Mouse (Mus musculus): ENCODE measurements around the gene Vmn1r7. TPM values are rescaled to one million over a fixed set of nuclear protein-coding genes. Genes with fewer than 3 reads are reported as not detected.

Gene Vmn1r7
- not detected for total RNA-seq (2023)

DNA sequence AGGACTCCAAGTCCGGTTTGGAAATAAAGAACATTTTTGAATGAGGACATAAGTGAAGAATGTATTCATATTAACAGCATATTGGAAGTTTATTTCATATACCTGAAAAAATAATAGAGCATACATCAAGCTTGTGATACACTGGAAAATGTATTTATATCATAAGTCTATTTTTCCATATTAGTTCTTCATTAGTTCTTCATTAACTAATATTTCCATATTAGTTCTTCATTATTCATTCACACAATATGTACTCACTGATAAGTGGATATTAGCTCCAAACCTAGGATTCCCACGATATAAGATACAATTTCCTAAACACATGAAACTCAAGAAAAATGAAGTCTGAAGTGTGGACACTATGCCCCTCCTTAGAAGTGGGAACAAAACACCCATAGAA, at the start of gene Vmn1r7:
Gene Vmn1r7, minus strand, starts transcription at position 101 of the 400 bp plus-strand sequence.

DNA sequence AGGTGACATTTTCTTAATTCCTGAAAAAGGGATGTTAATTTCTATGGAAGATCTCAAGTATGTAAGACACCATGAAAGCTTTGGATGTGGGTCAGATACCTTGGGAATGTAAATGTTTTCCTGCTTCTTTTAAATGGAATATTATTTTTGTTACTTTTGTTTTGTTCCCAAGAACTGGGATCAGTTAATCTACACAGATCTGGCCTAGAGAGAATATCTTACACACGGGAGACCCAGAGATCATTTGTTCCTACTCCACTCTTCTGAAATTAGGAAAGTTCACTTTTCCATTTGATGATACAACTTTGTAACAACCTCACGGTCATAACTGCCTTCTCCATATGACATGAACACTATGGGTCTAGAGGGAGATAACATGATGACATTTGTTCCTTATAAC, 41.4 kb upstream of the Vmn1r7 start, which contains the start of gene Vmn1r9:
Gene Vmn1r9, plus strand, starts transcription at position 301 of the 400 bp plus-strand sequence.

DNA sequence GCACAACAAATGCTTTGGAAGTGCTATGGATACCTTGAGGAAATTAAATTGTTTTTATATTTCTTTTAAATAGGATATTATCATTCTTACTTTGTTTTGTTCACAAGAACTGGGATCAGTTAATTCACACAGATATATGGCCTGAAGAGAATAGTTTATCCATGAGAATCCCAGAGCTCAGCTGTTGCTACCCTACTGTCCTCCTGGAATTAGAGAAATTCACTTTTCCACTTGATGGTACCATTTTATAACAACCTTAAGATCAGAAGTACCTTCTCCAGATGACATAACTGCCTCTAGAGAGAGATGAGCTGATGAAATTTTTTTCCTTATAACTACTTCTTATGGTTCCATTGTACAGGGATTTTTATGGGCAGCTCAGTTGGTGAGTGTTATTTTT, 6.9 kb upstream of the Vmn1r7 start, which contains the start of gene Vmn1r8:
Gene Vmn1r8, plus strand, starts transcription at position 301 of the 400 bp plus-strand sequence.

DNA sequence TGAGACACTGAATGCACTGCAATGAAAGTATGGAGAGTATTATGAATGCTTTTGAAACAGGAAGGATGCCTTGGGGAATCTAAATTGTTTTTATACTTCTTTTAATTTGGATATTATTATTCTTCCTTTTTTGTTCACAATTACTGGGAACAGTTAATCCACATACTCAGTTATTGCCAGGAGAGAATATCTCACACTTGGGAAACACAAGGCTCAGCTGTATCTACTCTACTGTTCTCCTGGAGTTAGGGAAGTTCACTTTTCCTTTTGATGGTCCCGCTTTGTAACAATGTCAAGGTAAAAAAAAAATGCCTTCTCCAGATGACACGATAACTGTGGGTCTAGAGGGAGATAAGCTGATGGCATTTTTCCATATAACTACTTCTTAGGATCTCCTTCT, 28.2 kb downstream of the Vmn1r7 start, which contains the start of gene Vmn1r6:
Gene Vmn1r6, plus strand, starts transcription at position 301 of the 400 bp plus-strand sequence.

Other genes starting within 250 kb of the Vmn1r7 start
- 10 to 100 TPM; 48.3 to 49.5 TPM for gene Kbtbd2, start 227.5 kb downstream of the Vmn1r7 start, total RNA-seq (2023)
- gene Fkbp9, start 193.3 kb downstream of the Vmn1r7 start, total RNA-seq (2023) = 1 to 10 TPM; 4.7 to 5.1 TPM
- 10 to 100 TPM; 19.1 to 22.6 TPM for gene Nt5c3, start 101.4 kb downstream of the Vmn1r7 start, total RNA-seq (2023)
- not detected for gene Vmn1r4, start 101.3 kb downstream of the Vmn1r7 start, total RNA-seq (2023)
- gene Vmn1r5, start 55.1 kb downstream of the Vmn1r7 start, total RNA-seq (2023) = not detected
- gene Vmn1r6, start 28.1 kb downstream of the Vmn1r7 start, total RNA-seq (2023) = not detected
- gene Vmn1r8, start 7.0 kb upstream of the Vmn1r7 start, total RNA-seq (2023) = not detected
- gene Vmn1r9, start 41.5 kb upstream of the Vmn1r7 start, total RNA-seq (2023) = not detected
- gene Vmn1r10, start 84.1 kb upstream of the Vmn1r7 start, total RNA-seq (2023) = not detected
- gene Vmn1r11, start 108.1 kb upstream of the Vmn1r7 start, total RNA-seq (2023) = not detected
- under 1 TPM in 1 of 2 experiments, not detected in 1; 0.09 TPM for gene Vmn1r12, start 131.6 kb upstream of the Vmn1r7 start, total RNA-seq (2023)
- not detected for gene Vmn1r13, start 178.0 kb upstream of the Vmn1r7 start, total RNA-seq (2023)
- gene Vmn1r14, start 206.4 kb upstream of the Vmn1r7 start, total RNA-seq (2023) = not detected
- not detected for gene Vmn1r15, start 232.6 kb upstream of the Vmn1r7 start, total RNA-seq (2023)